Mouse (Mus musculus): ENCODE measurements around the gene Stx11. TPM values are rescaled to one million over a fixed set of nuclear protein-coding genes. Genes with fewer than 3 reads are reported as not detected.
A peak's percentile ranks its signal among the peaks of the same experiment; 100 is the strongest.

Gene Stx11
- total RNA-seq, 2 experiments from 2014 or later, result 1.3 to 2.2 TPM

DNA sequence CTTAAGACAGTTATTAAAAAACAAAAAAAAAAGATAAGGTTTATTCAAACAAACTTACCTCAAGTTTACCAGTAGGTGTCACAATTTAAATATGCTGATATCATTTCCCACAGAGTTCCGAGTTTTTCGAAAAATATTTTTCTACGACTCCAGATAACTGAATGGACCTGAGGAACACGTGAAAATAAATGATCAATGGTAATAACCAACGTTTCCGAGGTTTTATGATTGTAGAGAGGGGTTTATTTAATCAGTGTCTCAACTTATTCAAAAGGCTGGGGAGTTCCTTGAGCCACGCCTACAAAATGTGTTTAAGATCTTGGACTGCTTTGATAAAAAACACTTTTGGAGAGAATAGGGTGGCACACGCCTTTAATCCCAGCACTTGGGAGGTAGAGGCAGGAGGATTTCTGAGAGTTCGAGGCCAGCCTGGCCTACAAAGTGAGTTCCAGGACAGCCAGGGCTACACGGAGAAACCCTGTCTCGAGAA, 42.5 kb downstream of the Stx11 start:
- intact Hi-C loops (cut with DNase I), result loop anchor here (2.0 to 5.0 kb wide), 5 partner anchors 53 to 231 kb away; partner anchors contain the start of gene Utrn
- DNase-seq, result no peak

- intact Hi-C loops (cut with DNase I), result no loop called here
- DNase-seq, result peak in 1 of 2 experiments; percentile 18
Observed at GRCm38 (mm10) chr10:12919287-12919686, 44.8 kb downstream of the Stx11 start.

- intact Hi-C loops (cut with DNase I), result no loop called here
- no peak for DNase-seq
Observed at GRCm38 (mm10) chr10:12917626-12918025, 46.5 kb downstream of the Stx11 start.

DNA sequence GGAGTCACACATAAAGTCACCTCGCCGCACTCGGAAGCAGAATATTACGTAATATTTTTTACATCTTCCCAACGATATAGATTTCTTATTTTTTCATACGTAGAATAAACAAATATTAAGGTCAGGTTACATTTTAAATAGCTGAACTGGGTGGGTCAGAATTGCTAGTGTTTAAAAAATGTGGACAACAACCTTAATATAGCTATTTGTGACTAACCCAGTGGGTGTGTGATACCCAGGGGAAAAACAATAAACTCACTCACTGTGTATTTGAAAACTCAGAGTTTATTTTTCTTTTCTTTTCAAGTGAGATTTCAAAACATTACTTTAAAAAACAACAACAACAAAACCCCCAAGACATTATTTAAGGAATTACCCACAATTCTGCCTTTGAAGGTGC, 47.7 kb downstream of the Stx11 start:
- no peak for DNase-seq
- intact Hi-C loops (cut with DNase I), result no loop called here

- intact Hi-C loops (cut with DNase I), result no loop called here
- DNase-seq, result no peak
Observed at GRCm38 (mm10) chr10:12915826-12916225, 48.3 kb downstream of the Stx11 start.

DNA sequence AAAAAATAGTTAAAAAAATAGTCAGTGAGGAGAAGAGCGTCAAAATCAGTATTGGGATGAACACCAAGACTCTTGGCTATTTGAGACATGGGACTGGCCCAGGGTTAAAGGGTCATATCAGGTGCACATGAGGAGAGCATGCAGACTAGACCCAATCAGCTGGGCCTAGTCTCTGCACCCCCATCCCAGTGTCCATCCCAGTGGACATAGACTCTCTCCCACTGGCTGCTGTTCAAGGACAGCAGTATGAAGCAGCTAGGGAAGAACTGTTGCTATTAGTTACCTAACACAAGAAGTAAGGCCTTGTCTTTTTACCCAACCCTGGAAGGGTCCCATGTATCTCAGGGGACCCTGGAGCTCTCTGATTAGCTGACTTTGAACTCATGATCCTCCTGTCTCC, 49.9 kb downstream of the Stx11 start:
- intact Hi-C loops (cut with DNase I), result no loop called here
- no peak for DNase-seq

DNA sequence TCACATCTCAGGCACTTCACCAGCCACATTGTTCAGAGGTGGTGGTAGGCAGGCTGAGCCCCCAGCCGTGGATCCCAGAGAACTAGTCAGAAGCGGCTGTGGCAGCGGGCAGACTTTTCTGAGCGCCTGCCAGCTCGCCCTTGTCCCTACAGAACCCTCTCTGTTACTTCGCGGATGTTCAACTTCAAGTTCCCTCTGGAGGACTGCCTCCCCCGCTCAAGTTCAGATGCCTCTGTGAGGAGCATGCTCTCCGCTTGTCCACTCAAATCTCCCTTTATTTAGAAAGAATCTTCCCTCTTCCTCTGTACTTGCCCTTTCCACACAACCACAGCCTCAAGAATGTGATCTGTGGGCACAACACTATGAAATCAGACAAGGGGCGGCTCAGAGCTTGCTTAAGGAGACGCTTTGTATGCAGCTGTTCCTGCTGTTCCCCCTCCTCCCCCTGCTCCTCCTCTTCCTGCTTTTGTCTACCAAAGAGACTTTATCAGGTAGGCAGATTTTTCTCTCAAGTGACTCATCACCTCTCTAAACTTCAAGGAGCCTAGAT, 52.0 kb downstream of the Stx11 start:
- intact Hi-C loops (cut with DNase I), result no loop called here
- peak; percentile 25 to 26 for DNase-seq

- DNase-seq, result no peak
- intact Hi-C loops (cut with DNase I), result no loop called here
Observed at GRCm38 (mm10) chr10:12911451-12911850, 52.6 kb downstream of the Stx11 start.

GRCm38 (mm10) chr10:12909891-12910290, 54.2 kb downstream of the Stx11 start:
- no peak for DNase-seq
- intact Hi-C loops (cut with DNase I), result no loop called here

GRCm38 (mm10) chr10:12909179-12909578, 54.9 kb downstream of the Stx11 start:
- intact Hi-C loops (cut with DNase I), result no loop called here
- DNase-seq, result no peak

- DNase-seq, result no peak
- intact Hi-C loops (cut with DNase I), result no loop called here
Observed at GRCm38 (mm10) chr10:12904140-12904528, 60.0 kb downstream of the Stx11 start.

DNA sequence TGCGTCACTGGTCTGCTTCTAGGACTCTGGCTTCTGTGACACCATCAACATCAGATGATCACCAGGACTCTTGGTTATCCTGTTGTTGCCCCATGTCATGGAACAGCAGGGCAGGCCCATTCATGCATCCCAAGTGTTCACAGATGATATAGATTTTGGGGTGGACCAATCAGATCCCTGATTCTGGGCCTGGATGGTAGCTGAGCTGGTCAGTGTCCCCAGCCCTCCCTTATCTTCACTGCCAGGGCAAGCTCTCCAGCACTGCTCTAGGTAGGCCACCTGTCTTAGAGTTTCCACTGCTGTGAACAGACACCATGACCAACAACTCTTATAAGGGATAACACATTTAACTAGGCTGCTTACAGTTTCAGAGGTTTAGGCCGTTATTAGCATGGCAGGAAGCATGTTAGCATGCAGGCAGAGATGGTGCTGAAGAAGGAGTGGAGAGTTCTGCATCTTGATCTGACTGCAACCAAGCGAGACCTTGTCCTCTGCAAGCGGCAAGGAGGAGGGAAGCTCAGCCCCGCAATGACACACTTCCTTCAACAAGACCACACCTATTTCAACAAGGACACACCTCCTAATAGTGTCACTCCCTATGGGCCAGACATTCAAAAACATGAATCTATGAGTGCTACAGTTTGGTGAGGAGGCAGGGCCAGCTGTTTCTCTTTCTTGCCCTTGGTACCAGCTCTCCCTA, 60.5 kb downstream of the Stx11 start:
- no peak for DNase-seq
- intact Hi-C loops (cut with DNase I), result no loop called here

DNA sequence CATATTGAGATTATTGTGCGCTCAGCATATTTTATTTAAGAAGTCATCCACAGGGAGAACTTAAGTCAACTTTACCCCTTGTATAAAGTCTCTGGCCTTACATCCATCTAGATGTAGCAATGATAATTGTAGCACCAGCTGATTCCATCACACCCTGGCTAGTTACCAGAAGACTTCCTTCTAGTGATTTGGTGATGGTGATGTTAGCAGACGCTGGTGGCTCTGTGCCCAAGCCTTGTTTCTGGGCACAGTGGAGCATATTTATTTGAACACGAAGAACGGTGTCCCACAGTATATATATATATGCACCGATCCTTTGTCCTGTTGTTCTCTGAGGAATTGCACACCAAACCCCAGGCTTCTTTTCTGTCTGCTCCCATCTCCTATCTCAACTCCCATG, 64.2 kb downstream of the Stx11 start:
- no peak for DNase-seq
- intact Hi-C loops (cut with DNase I), result no loop called here

GRCm38 (mm10) chr10:12893339-12893738, 70.8 kb downstream of the Stx11 start:
- no peak for DNase-seq
- intact Hi-C loops (cut with DNase I), result no loop called here

GRCm38 (mm10) chr10:12888373-12888772, 75.7 kb downstream of the Stx11 start:
- intact Hi-C loops (cut with DNase I), result no loop called here
- peak in 1 of 2 experiments; percentile 19 for DNase-seq

Other genes starting within 250 kb of the Stx11 start
- 10 to 100 TPM; 65.5 to 73.0 TPM for gene Utrn, start 94.9 kb downstream of the Stx11 start, total RNA-seq (2021)
- gene Sf3b5, start 41.0 kb upstream of the Stx11 start, total RNA-seq (2021), result 1 to 10 TPM; 6.5 to 7.1 TPM
- 1 to 10 TPM; 7.2 to 8.4 TPM for gene Plagl1, start 96.2 kb upstream of the Stx11 start, total RNA-seq (2021)
- not detected for gene Zc2hc1b, start 213.7 kb upstream of the Stx11 start, total RNA-seq (2021)
- gene Ltv1, start 228.9 kb upstream of the Stx11 start, total RNA-seq (2021), result 10 to 100 TPM; 19.3 to 26.7 TPM